Mouse (Mus musculus) forebrain, embryonic 11.5 days (tissue): ENCODE results near the gene Il24. TPM values are rescaled to one million over a fixed set of nuclear protein-coding genes. Genes with fewer than 3 reads are reported as not detected.

Experiments
- ATAC-seq: fragments of 200-750 bp; cut with Nextera tagmentation; replicated peaks from 2 replicates; pipeline ENCODE4 v1.8.0; 2017; ENCODE audit warnings: moderate TSS enrichment; ENCODE audit not compliant: low FRiP score
- DNase-seq: peaks from one replicate; pipeline ENCODE4 v3.0.0-alpha.2; 2017; ENCODE audit warnings: low spot score
- H3K27ac ChIP-seq: fragments of 300-500 bp; sonication (generic); 2 replicates; pipeline ENCODE4 v1.5.1; 2014; ENCODE audit warnings: low read depth, low read length
- H3K27me3 ChIP-seq: fragments of 300-500 bp; sonication (generic); 2 replicates; pipeline ENCODE4 v1.6.1; 2014; ENCODE audit warnings: mild to moderate bottlenecking, low read length, mixed read lengths; ENCODE audit not compliant: control insufficient read depth, insufficient read depth
- H3K36me3 ChIP-seq: fragments of 300-500 bp; sonication (generic); 2 replicates; pipeline ENCODE4 v1.6.1; 2014; ENCODE audit warnings: mild to moderate bottlenecking, low read length, moderate library complexity, mixed read lengths; ENCODE audit not compliant: control insufficient read depth, insufficient read depth
- H3K4me1 ChIP-seq: fragments of 300-500 bp; sonication (generic); replicated peaks from 2 replicates; pipeline ENCODE4 v1.6.1; 2014; ENCODE audit warnings: low read length, mixed read lengths; ENCODE audit not compliant: control insufficient read depth, insufficient read depth
- H3K4me2 ChIP-seq: fragments of 300-500 bp; sonication (generic); 2 replicates; pipeline ENCODE4 v1.6.1; 2014; ENCODE audit warnings: low read depth, mild to moderate bottlenecking, low read length, moderate library complexity, mixed read lengths; ENCODE audit not compliant: severe bottlenecking
- H3K4me3 ChIP-seq: fragments of 300-500 bp; sonication (generic); 2 replicates; pipeline ENCODE4 v1.5.1; 2014; ENCODE audit warnings: low read depth, low read length
- H3K9ac ChIP-seq: fragments of 300-500 bp; sonication (generic); 2 replicates; pipeline ENCODE4 v1.6.1; 2014; ENCODE audit warnings: low read length
- H3K9me3 ChIP-seq: fragments of 300-500 bp; sonication (generic); 2 replicates; pipeline ENCODE4 v1.6.1; 2016; ENCODE audit warnings: low read length, mixed read lengths; ENCODE audit not compliant: control insufficient read depth
- WGBS: fragments of 180-500 bp; shearing (Covaris S2); extraction: QIAGEN DNeasy Blood & Tissue Kit; methylation state at CpG from one replicate; pipeline ENCODE4 v1.1.7; 2014; 5-methylcytosine and 5-hydroxymethylcytosine counted together
- polyA plus RNA-seq: library from polyadenylated mRNA; unstranded; fragments of >200 nt; fragmentation: Nextera tagmentation; extraction: Ambion mirVana; gene quantifications from 2 replicates; pipeline ENCODE4 v1.2.1, GENCODE M21; 2014

Gene Il24
- polyA plus RNA-seq, 1 experiment from 2014 or later: not detected

- no peak overlapping the region for H3K27ac ChIP-seq
- no peaks in the 10 kb centered on the region for H3K4me1 ChIP-seq
- H3K4me2 ChIP-seq: no peak overlapping the region
- no peaks in the 10 kb centered on the region for H3K27me3 ChIP-seq
- H3K9me3 ChIP-seq: no peaks in the 10 kb centered on the region
- H3K36me3 ChIP-seq: no peaks in the 10 kb centered on the region
- no peak overlapping the region for H3K9ac ChIP-seq
- 93% methylated on average over 7 of the region's 7 CpGs for WGBS
- ATAC-seq: no peak
- no peak for DNase-seq
- no peak overlapping the region for H3K4me3 ChIP-seq
Observed at GRCm38 (mm10) chr1:130844516-130844915, 42.7 kb downstream of the Il24 start.

DNA sequence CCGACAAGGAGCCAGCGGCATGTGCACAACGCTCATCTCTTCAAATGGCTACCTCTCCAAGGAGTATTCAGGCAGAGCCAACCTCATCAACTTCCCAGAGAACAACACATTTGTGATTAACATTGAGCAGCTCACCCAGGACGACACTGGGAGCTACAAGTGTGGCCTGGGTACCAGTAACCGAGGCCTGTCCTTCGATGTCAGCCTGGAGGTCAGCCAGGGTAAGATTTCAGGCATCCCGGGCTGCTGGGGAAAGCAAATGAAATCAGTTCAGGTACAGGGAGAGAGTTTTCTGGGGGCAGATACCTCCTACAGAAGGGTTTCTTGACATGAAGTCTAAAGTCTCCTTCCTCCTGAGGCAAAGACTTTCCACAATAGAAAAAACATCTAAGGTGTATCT is 45.6 kb downstream of the Il24 start:
- no peaks in the 10 kb centered on the region for H3K36me3 ChIP-seq
- DNase-seq (peak; percentile 30), ATAC-seq (no peak)
- no peaks in the 10 kb centered on the region for H3K4me1 ChIP-seq
- H3K4me2 ChIP-seq: no peak overlapping the region
- 90% methylated on average over 7 of the region's 7 CpGs for WGBS
- no peak overlapping the region for H3K9ac ChIP-seq
- no peaks in the 10 kb centered on the region for H3K27me3 ChIP-seq
- H3K9me3 ChIP-seq: no peaks in the 10 kb centered on the region
- no peak overlapping the region for H3K27ac ChIP-seq
- H3K4me3 ChIP-seq: no peak overlapping the region

DNA sequence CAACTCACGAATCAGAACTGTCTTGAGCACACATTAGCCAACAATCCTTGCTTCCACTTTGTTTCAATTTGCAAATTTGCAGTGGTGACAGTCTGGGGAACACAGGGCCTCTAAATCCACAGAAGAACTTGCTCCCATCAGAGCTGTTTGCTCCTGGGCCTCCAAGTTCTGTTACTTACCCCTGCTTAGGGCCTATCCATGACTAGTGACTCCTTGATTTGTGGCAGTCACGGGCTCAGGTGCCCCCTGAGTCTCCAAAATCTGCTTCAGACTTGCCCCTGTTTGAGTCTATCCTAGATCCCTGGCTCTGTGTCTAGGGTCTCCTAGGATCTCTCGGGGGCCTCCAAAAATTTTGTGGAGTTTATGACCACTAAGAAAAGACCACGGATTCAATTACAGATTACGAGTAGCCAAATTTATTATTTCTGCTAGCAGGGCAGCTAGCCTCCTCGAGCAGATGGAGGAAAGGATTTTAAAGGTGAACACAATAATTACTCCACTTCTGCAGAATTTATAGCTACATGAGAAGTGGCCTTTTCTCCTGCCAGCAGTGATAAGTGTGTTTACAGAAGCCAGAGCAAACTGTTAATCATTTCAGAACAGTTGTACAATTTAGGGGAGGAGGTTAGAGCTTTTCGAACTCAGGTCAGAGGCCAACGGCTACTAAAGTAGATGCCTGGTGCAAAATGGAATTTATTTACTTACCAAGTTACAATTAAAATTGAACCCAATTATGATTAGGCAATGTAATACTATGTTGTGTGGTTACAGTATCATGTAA is 46.5 kb downstream of the Il24 start:
- H3K27me3 ChIP-seq: no peaks in the 10 kb centered on the region
- H3K36me3 ChIP-seq: no peaks in the 10 kb centered on the region
- H3K27ac ChIP-seq: no peak overlapping the region
- WGBS: 85% methylated on average over 8 of the region's 8 CpGs
- no peak overlapping the region for H3K9ac ChIP-seq
- H3K4me1 ChIP-seq: no peaks in the 10 kb centered on the region
- H3K4me2 ChIP-seq: no peak overlapping the region
- no peaks in the 10 kb centered on the region for H3K9me3 ChIP-seq
- ATAC-seq (no peak), DNase-seq (peak; percentile 5)
- H3K4me3 ChIP-seq: no peak overlapping the region

DNA sequence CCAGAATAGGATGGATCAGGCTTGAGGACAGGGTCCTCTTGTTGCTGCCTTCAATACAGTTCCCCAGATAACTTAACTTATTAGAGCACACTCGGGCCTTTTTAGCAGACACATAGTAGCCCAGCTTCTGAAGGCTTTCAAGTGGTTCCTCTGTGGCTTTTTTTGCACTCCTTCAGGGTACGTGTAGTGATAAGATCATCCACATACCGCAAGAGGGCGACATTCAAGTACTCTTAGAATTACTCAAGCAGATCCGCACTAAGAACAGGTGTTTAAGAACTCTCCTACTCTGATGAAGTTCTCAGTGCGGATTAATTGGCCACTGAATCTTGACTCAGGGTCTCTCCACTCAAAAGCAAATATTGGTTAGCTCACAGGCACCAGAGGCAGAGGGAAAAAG is 49.0 kb downstream of the Il24 start:
- Histone ChIP-seq H3K9me3 (no peaks in the 10 kb centered on the region), H3K36me3 (no peaks in the 10 kb centered on the region), H3K27ac (no peak overlapping the region), H3K4me3 (no peak overlapping the region), H3K4me2 (no peak overlapping the region), H3K9ac (no peak overlapping the region), H3K27me3 (no peaks in the 10 kb centered on the region), H3K4me1 (no peaks in the 10 kb centered on the region)
- 56% methylated on average over 6 of the region's 6 CpGs for WGBS
- no peak for ATAC-seq
- DNase-seq: no peak

DNA sequence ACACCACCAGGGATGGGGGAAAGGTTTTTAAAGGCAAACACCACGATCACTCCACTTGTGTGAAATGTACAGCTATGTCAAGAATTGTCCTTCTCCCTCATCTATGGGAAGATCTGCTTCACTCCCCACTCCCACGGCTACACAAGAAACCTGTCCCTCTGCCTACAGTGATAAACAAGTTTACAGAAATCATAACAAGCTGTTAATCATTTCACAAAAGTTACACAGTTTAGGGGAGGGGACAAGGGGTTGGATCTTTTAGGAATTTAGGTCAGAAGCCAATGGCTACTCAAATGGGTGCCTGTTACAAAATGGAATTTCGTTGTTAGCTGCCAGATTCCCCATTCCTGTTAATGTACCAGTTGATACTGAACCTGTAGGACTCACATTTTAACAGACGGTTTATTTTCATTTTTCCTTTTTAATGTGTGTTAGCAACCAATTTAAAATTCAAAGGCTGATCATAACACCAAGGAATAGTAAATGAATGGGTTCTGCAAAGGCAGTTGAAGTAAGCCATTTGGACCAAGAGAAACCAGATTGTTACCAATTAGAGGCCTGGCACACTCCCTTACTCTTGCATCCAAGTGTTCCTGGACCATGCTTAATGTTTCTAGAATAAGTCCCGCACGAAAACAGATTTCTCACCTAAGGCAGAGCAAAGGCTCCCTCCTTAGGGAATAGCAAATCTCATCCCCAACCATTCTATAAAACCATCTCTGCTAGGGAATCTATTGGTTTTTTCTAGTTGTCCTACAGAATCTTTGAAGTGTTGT is 51.9 kb downstream of the Il24 start:
- H3K36me3 ChIP-seq: no peaks in the 10 kb centered on the region
- no peaks in the 10 kb centered on the region for H3K4me1 ChIP-seq
- no peak overlapping the region for H3K4me3 ChIP-seq
- H3K27ac ChIP-seq: no peak overlapping the region
- H3K9ac ChIP-seq: no peak overlapping the region
- WGBS: 91% methylated on average over 6 of the region's 6 CpGs
- H3K4me2 ChIP-seq: no peak overlapping the region
- DNase-seq (no peak), ATAC-seq (no peak)
- H3K9me3 ChIP-seq: no peaks in the 10 kb centered on the region
- H3K27me3 ChIP-seq: no peaks in the 10 kb centered on the region

DNA sequence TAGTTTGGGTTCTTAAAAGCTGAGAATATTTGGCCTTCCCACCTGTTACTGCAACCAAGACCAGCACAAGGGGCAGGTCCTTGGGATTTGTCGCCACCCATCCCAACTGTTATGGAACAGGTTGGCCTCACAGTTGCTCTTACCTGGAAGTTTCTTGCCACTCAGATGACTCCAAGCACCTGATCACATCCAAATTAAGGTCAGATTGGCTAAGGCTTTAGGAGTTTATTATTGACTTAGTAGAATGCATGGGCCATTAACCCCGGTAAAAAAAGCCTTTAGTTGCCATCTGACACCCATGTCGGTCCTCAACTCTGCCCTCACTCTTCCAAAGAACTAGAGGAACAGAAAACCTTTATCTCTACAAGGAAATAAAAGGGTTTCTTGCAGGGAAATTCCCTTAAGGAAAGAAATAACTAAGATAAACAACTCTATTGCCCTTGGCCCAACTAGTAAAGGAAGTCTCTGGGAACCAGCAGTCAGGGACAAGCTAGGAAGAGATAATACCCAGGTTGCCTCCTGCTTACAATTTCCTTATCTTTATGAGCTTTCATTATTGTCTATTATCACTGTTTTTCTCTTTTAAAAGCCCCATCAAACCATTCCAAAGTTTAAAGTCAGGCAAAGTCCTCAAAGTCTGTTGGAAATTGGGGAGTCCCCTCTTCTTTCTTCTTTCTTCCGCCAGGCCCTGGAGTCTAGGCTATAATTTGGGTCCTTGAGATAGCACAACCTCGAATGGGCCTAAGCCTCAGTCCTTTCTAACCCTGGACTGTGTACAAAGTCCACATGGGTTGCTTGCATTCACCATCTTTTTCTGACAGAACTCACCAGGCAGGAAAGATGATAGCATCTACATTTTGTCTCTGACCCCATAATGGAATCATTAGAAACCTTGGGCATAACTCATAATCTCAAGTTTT is 54.8 kb downstream of the Il24 start:
- DNase-seq: no peak
- Histone ChIP-seq H3K9me3 (no peaks in the 10 kb centered on the region), H3K27me3 (no peaks in the 10 kb centered on the region), H3K4me1 (no peaks in the 10 kb centered on the region), H3K36me3 (no peaks in the 10 kb centered on the region), H3K4me3 (no peak overlapping the region), H3K4me2 (no peak overlapping the region), H3K27ac (no peak overlapping the region), H3K9ac (no peak overlapping the region)
- 86% methylated on average over 5 of the region's 5 CpGs for WGBS
- no peak for ATAC-seq

Other genes starting within 250 kb of the Il24 start
- gene C4bp, start 225.8 kb downstream of the Il24 start, polyA plus RNA-seq: not detected in 2 replicates
- gene Gm29427, start 171.7 kb downstream of the Il24 start, polyA plus RNA-seq: not detected in 2 replicates
- gene Yod1, start 170.1 kb downstream of the Il24 start, polyA plus RNA-seq: 13.5 and 17.1 TPM in 2 replicates
- gene Pfkfb2, start 158.2 kb downstream of the Il24 start, polyA plus RNA-seq: 7.3 and 8.6 TPM in 2 replicates
- 0.83 and 1.1 TPM in 2 replicates for gene AA986860, start 155.5 kb downstream of the Il24 start, polyA plus RNA-seq
- gene Fcamr, start 86.6 kb downstream of the Il24 start, polyA plus RNA-seq: not detected in 2 replicates
- not detected in 2 replicates for gene Pigr, start 60.8 kb downstream of the Il24 start, polyA plus RNA-seq
- not detected in 2 replicates for gene Fcmr, start 21.8 kb downstream of the Il24 start, polyA plus RNA-seq
- gene Il20, start 24.0 kb upstream of the Il24 start, polyA plus RNA-seq: not detected in 2 replicates
- not detected in 2 replicates for gene Il19, start 52.7 kb upstream of the Il24 start, polyA plus RNA-seq
- gene Il10, start 132.4 kb upstream of the Il24 start, polyA plus RNA-seq: not detected in 2 replicates
- gene Mapkapk2, start 210.4 kb upstream of the Il24 start, polyA plus RNA-seq: 52.3 and 57.8 TPM in 2 replicates